In genomic region chr8:71530735-71531467, GRCm38 (mm10) we compare ENCODE assay signal across 9 mouse cellular contexts. TPM values are rescaled to one million over a fixed set of nuclear protein-coding genes. Genes with fewer than 3 reads are reported as not detected.
DNase-seq lines count a peak whose midpoint lies in the region; TF ChIP-seq lines count a peak whose summit lies in the region.
"Not testable (repeated sequence)": the region's sequence is repeated elsewhere in the genome, so short reads cannot be mapped to it uniquely, and the experiment has no call there.
"Had no signal": no experiment of that assay in that cellular context is flagged by ENCODE, and none has a peak within 500 bp of the region (broad histone marks: within the 10 kb centered on the region; RNA-seq: fewer than 3 reads in every experiment).

No protein-coding gene starts in this region.

- H3K4me3 ChIP-seq in cerebellum, adult 2 months (replicated peaks; ENCODE audit: insufficient read depth, low read depth, low read length); embryonic fibroblast, embryonic 13.5 days (ENCODE audit: insufficient read depth, low read length); kidney, adult 2 months (ENCODE audit: insufficient read depth, low read depth, low read length): not testable (repeated sequence)

- H3K4me1 ChIP-seq in cerebellum, adult 2 months (ENCODE audit: control insufficient read depth, insufficient read depth, low read length); embryonic fibroblast, embryonic 13.5 days (ENCODE audit: control insufficient read depth, insufficient read depth, low read length); kidney, adult 2 months (ENCODE audit: control insufficient read depth, insufficient read depth, low read length): not testable (repeated sequence)

- whole genome bisulfite sequencing in cerebellum, adult 2 months, result 71% methylated on average over 7 of the region's 12 CpGs
- WGBS in kidney, adult 2 months, result 72% methylated on average over 7 of the region's 12 CpGs

- not testable (repeated sequence) for H3K36me3 ChIP-seq in kidney, adult 2 months (ENCODE audit: control insufficient read depth, insufficient read depth, low read length)

- H3K27ac ChIP-seq in cerebellum, adult 2 months (ENCODE audit: insufficient read depth, low read length); kidney, adult 2 months (ENCODE audit: insufficient read depth, low read depth, low read length): not testable (repeated sequence)
- peak overlapping the region; percentile 52 for H3K27ac ChIP-seq in embryonic fibroblast, embryonic 13.5 days (ENCODE audit: insufficient read depth, low read length)

- not testable (repeated sequence) for H3K27me3 ChIP-seq in cerebellum, adult 2 months (ENCODE audit: control insufficient read depth, insufficient read depth, low read length); kidney, adult 2 months (replicated peaks; ENCODE audit: control insufficient read depth, insufficient read depth, low read length)

- peak; percentile 59 for TF ChIP-seq CTCF in cerebellum, adult 2 months (IDR thresholded peaks at IDR 0.05; ENCODE audit: borderline replicate concordance, insufficient read depth, low read depth, low read length)
- TF ChIP-seq CTCF in embryonic fibroblast, embryonic 13.5 days (IDR thresholded peaks at IDR 0.05; ENCODE audit: borderline replicate concordance, insufficient read depth, low read length), result not testable (repeated sequence)
- peak; percentile 45 for TF ChIP-seq CTCF in kidney, adult 2 months (conservative IDR thresholded peaks at IDR 0.05; ENCODE audit: insufficient read depth, insufficient read length, low read depth, low read length)

- DNase-seq in B cell, adult 2 months, result peak; percentile 18 to 27
- peak; percentile 88 for DNase-seq in ZHBTc4 (ENCODE audit: low read depth, low spot score)
- DNase-seq in cerebellum, adult 2 months, result peak; percentile 66 to 70
- peak; percentile 50 for DNase-seq in kidney, adult 2 months
- peak; percentile 58 for DNase-seq in layer of hippocampus, adult 9-11 months
- peak; percentile 45 for DNase-seq in lung, postnatal 10 days
- DNase-seq in right cerebral cortex, postnatal 4 days, result peak; percentile 40

- TF ChIP-seq POLR2A in cerebellum, adult 2 months (IDR thresholded peaks at IDR 0.05; ENCODE audit: borderline replicate concordance, insufficient read depth, low read length); embryonic fibroblast, embryonic 13.5 days (IDR thresholded peaks at IDR 0.05; ENCODE audit: low read depth, low read length); kidney, adult 2 months (IDR thresholded peaks at IDR 0.05; ENCODE audit: low read depth, low read length): not testable (repeated sequence)

RNA-seq across cellular contexts. Expression of gene Ccdc194, which starts 5.4 kb away (rescaled TPM):
- polyA plus RNA-seq in cerebellum, adult 2 months (2012; rRNA removed), result 0.08 and 0.10 TPM in 2 replicates
- polyA plus RNA-seq in embryonic fibroblast, embryonic 13.5 days (2011; ENCODE audit: insufficient read length, low read depth, missing spikeins), result not detected in 2 replicates
- polyA plus RNA-seq in kidney, adult 2 months (2012; rRNA removed), result 0.09 TPM in 1 of 2 replicates, not detected in the other
- polyA plus RNA-seq: forebrain, embryonic 10.5 days had no signal

RNA-seq across cellular contexts. Expression of gene Bst2, which starts 6.4 kb away (rescaled TPM):
- polyA plus RNA-seq in cerebellum, adult 2 months (2012; rRNA removed), result 13.6 and 17.3 TPM in 2 replicates
- 102 and 107 TPM in 2 replicates for polyA plus RNA-seq in embryonic fibroblast, embryonic 13.5 days (2011; ENCODE audit: insufficient read length, low read depth, missing spikeins)
- polyA plus RNA-seq in kidney, adult 2 months (2012; rRNA removed), result 167 and 184 TPM in 2 replicates

RNA-seq across cellular contexts. Expression of gene Mvb12a, which starts 11.8 kb away (rescaled TPM):
- 113 and 118 TPM in 2 replicates for polyA plus RNA-seq in cerebellum, adult 2 months (2012; rRNA removed)
- 38.3 and 39.4 TPM in 2 replicates for polyA plus RNA-seq in embryonic fibroblast, embryonic 13.5 days (2011; ENCODE audit: insufficient read length, low read depth, missing spikeins)
- 136 and 164 TPM in 2 replicates for polyA plus RNA-seq in kidney, adult 2 months (2012; rRNA removed)

RNA-seq across cellular contexts. Expression of gene Plvap, which starts 19.3 kb away (rescaled TPM):
- polyA plus RNA-seq in cerebellum, adult 2 months (2012; rRNA removed), result 25.6 and 28.8 TPM in 2 replicates
- polyA plus RNA-seq in embryonic fibroblast, embryonic 13.5 days (2011; ENCODE audit: insufficient read length, low read depth, missing spikeins), result 0.33 and 0.44 TPM in 2 replicates
- 502 and 542 TPM in 2 replicates for polyA plus RNA-seq in kidney, adult 2 months (2012; rRNA removed)

RNA-seq across cellular contexts. Expression of gene Tmem221, which starts 27.8 kb away (rescaled TPM):
- 0.21 and 0.26 TPM in 2 replicates for polyA plus RNA-seq in cerebellum, adult 2 months (2012; rRNA removed)
- 0.32 TPM in 1 of 2 replicates, not detected in the other for polyA plus RNA-seq in embryonic fibroblast, embryonic 13.5 days (2011; ENCODE audit: insufficient read length, low read depth, missing spikeins)
- polyA plus RNA-seq in kidney, adult 2 months (2012; rRNA removed), result 7.8 and 8.4 TPM in 2 replicates

Comparison
In these comparisons a context has a peak if more than half of its experiments do, and no peak if none do; other contexts are left out.
1. DNase-seq: peak in every context shown above with its lines; median percentile 88 in ZHBTc4; 68 in cerebellum, adult 2 months; 58 in layer of hippocampus, adult 9-11 months; 50 in kidney, adult 2 months; 45 in lung, postnatal 10 days; 40 in right cerebral cortex, postnatal 4 days; 22 in B cell, adult 2 months.